Mouse (Mus musculus) kidney, adult 9 months (tissue): ENCODE measurements around the gene Gucy2e.

Experiments
- DNase-seq: peaks from one replicate; pipeline ENCODE4 v3.0.0; 2022

The Gucy2e gene

GRCm38 (mm10) chr11:69236926-69237260, at the start of gene Gucy2e:
Gene Gucy2e (minus strand): TSS chr11:69237036.
- DNase-seq: no peak

GRCm38 (mm10) chr11:69277267-69277666, 40.4 kb upstream of the Gucy2e start:
- DNase-seq: no peak

GRCm38 (mm10) chr11:69276081-69276480, 39.2 kb upstream of the Gucy2e start:
- DNase-seq: no peak

- DNase-seq: no peak
Measured at GRCm38 (mm10) chr11:69275650-69276049, 38.8 kb upstream of the Gucy2e start.

GRCm38 (mm10) chr11:69272122-69272740, 35.4 kb upstream of the Gucy2e start:
- DNase-seq: peak; percentile 78

- peak; percentile 75 for DNase-seq
Measured at GRCm38 (mm10) chr11:69269575-69269974, 32.7 kb upstream of the Gucy2e start.

GRCm38 (mm10) chr11:69268100-69268499, 31.3 kb upstream of the Gucy2e start:
- DNase-seq: no peak

- peak; percentile 20 for DNase-seq
Measured at GRCm38 (mm10) chr11:69267341-69267740, 30.5 kb upstream of the Gucy2e start.

GRCm38 (mm10) chr11:69266253-69266652, 29.4 kb upstream of the Gucy2e start:
- DNase-seq: no peak

GRCm38 (mm10) chr11:69265410-69265809, 28.6 kb upstream of the Gucy2e start:
- DNase-seq: no peak

GRCm38 (mm10) chr11:69264276-69264675, 27.4 kb upstream of the Gucy2e start:
- no peak for DNase-seq

GRCm38 (mm10) chr11:69260111-69260510, 23.3 kb upstream of the Gucy2e start:
- no peak for DNase-seq

- DNase-seq: peak; percentile 30
Measured at GRCm38 (mm10) chr11:69258287-69258686, 21.5 kb upstream of the Gucy2e start.

- DNase-seq: peak; percentile 72
Measured at GRCm38 (mm10) chr11:69257807-69258206, 21.0 kb upstream of the Gucy2e start.

GRCm38 (mm10) chr11:69257072-69257471, 20.2 kb upstream of the Gucy2e start:
- DNase-seq: no peak

GRCm38 (mm10) chr11:69254808-69255207, 18.0 kb upstream of the Gucy2e start:
- DNase-seq: no peak

- DNase-seq: no peak
Measured at GRCm38 (mm10) chr11:69253131-69253530, 16.3 kb upstream of the Gucy2e start.

GRCm38 (mm10) chr11:69251953-69252352, 15.1 kb upstream of the Gucy2e start:
- no peak for DNase-seq

GRCm38 (mm10) chr11:69251135-69251842, 14.5 kb upstream of the Gucy2e start:
- no peak for DNase-seq

GRCm38 (mm10) chr11:69250106-69250505, 13.3 kb upstream of the Gucy2e start:
- DNase-seq: no peak

- DNase-seq: no peak
Measured at GRCm38 (mm10) chr11:69249131-69249530, 12.3 kb upstream of the Gucy2e start.

- DNase-seq: peak; percentile 22
Measured at GRCm38 (mm10) chr11:69245643-69246042, 8.8 kb upstream of the Gucy2e start.

GRCm38 (mm10) chr11:69244911-69245310, 8.1 kb upstream of the Gucy2e start:
- DNase-seq: peak; percentile 55

- no peak for DNase-seq
Measured at GRCm38 (mm10) chr11:69236061-69236925, 543 bp downstream of the Gucy2e start.
